Mouse (Mus musculus): Measurements from ENCODE around the gene Gsn. TPM values are rescaled to one million over a fixed set of nuclear protein-coding genes. Genes with fewer than 3 reads are reported as not detected.

Gsn gene
- polyA plus RNA-seq, 1 experiment, result 166 TPM

DNA sequence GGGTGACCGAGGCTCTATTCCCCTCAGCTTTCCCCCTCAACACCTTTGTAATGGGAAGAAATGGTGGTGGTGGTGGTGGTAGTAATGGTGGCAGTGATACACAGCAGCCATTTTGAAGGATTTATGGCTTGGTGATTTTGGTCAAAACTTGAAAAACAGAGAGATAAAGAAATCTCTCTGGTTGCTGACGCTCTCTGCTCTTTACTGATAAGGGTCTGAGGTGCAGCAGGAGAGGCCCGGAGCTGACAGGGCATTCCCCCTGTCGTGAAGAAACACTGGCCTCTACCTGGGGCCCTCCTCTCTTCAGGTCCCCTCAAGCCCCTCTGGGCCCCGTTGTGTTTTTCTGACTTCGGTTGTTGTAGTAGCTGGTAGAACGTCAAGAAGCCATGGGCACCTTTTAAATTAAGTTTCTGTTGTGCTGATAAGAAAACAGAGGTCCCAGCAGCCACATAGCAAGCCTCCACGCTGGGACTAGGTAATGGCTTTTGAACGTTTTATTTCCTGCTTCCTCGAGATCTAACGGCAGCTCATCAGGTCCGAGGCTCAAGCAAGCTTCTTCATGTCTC lies 42.8 kb upstream of the Gsn start:
- no peaks in the 10 kb centered on the region for H3K27me3 ChIP-seq (ENCODE audit: control insufficient read depth, insufficient read depth, insufficient read length)
- no peak overlapping the region for H3ac ChIP-seq (ENCODE audit: control insufficient read depth, insufficient read length, low read depth)
- TF ChIP-seq FOSL1 (IDR thresholded peaks at IDR 0.05; ENCODE audit: insufficient read depth, low read length, poor library complexity, severe bottlenecking), result no peak
- TF ChIP-seq MYOD1 (IDR thresholded peaks at IDR 0.05; ENCODE audit: control insufficient read depth, insufficient read length, low read depth), result no peak
- no peak for TF ChIP-seq MYOG (IDR thresholded peaks at IDR 0.05; ENCODE audit: control insufficient read depth, extremely low read depth, insufficient read length)
- no peak for TF ChIP-seq CTCF (IDR thresholded peaks at IDR 0.05; ENCODE audit: control insufficient read depth, insufficient read depth, insufficient read length)
- H3K79me2 ChIP-seq (ENCODE audit: control insufficient read depth, insufficient read depth), result no peaks in the 10 kb centered on the region
- no peak overlapping the region for H3K4me3 ChIP-seq (ENCODE audit: insufficient read depth, poor library complexity, severe bottlenecking)
- no peaks in the 10 kb centered on the region for H3K79me3 ChIP-seq (ENCODE audit: low read depth)
- H3K36me3 ChIP-seq (ENCODE audit: control insufficient read depth, insufficient read depth), result no peaks in the 10 kb centered on the region

DNA sequence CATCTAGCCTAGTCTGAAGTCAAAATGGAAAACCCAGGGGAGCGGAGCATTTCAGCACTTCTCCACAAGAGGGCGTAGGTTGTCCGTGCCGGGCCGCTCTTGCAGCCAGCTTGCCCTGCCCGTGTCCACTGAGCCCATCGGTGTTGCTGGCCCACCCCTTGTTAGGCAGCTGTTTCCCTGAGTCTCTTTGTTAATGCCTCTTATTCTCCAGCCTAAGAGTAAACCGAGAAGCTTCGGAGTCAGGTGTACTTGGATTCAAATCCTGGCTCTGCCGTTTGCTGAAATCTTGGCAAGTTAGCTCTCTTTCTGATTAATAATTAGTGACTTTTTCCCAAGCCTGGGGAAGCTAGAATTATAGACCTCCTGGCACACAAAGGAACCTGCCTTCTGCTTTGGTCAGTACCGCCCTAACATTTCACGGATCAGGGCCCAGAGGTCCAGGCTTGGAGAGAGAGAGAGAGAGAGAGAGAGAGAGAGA lies 41.3 kb upstream of the Gsn start:
- TF ChIP-seq MAX (IDR thresholded peaks at IDR 0.05) (no peak), CTCF (IDR thresholded peaks at IDR 0.05; ENCODE audit: control insufficient read depth, insufficient read depth, insufficient read length) (peak; percentile 92), MYOD1 (IDR thresholded peaks at IDR 0.05; ENCODE audit: control insufficient read depth, insufficient read length, low read depth) (no peak), CEBPB (IDR thresholded peaks at IDR 0.05; ENCODE audit: low read depth) (no peak), FOSL1 (IDR thresholded peaks at IDR 0.05; ENCODE audit: insufficient read depth, low read length, poor library complexity, severe bottlenecking) (no peak), USF1 (IDR thresholded peaks at IDR 0.05; ENCODE audit: low read depth) (no peak), MYOG (IDR thresholded peaks at IDR 0.05; ENCODE audit: control insufficient read depth, extremely low read depth, insufficient read length) (no peak)
- H3K36me3 ChIP-seq (ENCODE audit: control insufficient read depth, insufficient read depth), result no peaks in the 10 kb centered on the region
- H3ac ChIP-seq (ENCODE audit: control insufficient read depth, insufficient read length, low read depth), result no peak overlapping the region
- no peaks in the 10 kb centered on the region for H3K79me2 ChIP-seq (ENCODE audit: control insufficient read depth, insufficient read depth)
- H3K27me3 ChIP-seq (ENCODE audit: control insufficient read depth, insufficient read depth, insufficient read length), result no peaks in the 10 kb centered on the region
- H3K4me3 ChIP-seq (ENCODE audit: insufficient read depth, poor library complexity, severe bottlenecking), result no peak overlapping the region
- H3K79me3 ChIP-seq (ENCODE audit: low read depth), result no peaks in the 10 kb centered on the region

DNA sequence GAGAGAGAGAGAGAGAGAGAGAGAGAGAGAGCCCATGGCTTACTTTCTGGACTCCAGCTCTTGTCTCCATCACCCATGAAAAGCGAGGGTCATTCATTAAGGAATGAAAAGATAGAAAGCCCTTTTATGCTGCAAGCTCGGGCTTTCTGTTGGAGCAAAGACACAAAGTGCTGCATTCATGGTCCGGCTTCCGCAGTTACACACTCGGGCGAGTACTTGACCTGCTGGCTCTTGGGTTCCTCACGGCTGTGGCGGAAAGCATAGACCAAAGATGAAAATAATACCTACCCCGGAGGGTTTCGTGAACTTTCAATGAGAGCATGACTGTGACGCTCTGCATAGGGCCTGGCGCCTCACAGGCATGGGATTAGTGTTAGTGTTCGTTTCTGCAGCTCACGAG lies 40.8 kb upstream of the Gsn start:
- H3K79me2 ChIP-seq (ENCODE audit: control insufficient read depth, insufficient read depth), result no peaks in the 10 kb centered on the region
- TF ChIP-seq CTCF (IDR thresholded peaks at IDR 0.05; ENCODE audit: control insufficient read depth, insufficient read depth, insufficient read length) (no peak), USF1 (IDR thresholded peaks at IDR 0.05; ENCODE audit: low read depth) (no peak), CEBPB (IDR thresholded peaks at IDR 0.05; ENCODE audit: low read depth) (no peak), MYOG (IDR thresholded peaks at IDR 0.05; ENCODE audit: control insufficient read depth, extremely low read depth, insufficient read length) (no peak), FOSL1 (IDR thresholded peaks at IDR 0.05; ENCODE audit: insufficient read depth, low read length, poor library complexity, severe bottlenecking) (no peak), MYOD1 (IDR thresholded peaks at IDR 0.05; ENCODE audit: control insufficient read depth, insufficient read length, low read depth) (no peak), MAX (IDR thresholded peaks at IDR 0.05) (no peak)
- no peak overlapping the region for H3ac ChIP-seq (ENCODE audit: control insufficient read depth, insufficient read length, low read depth)
- no peaks in the 10 kb centered on the region for H3K27me3 ChIP-seq (ENCODE audit: control insufficient read depth, insufficient read depth, insufficient read length)
- H3K36me3 ChIP-seq (ENCODE audit: control insufficient read depth, insufficient read depth), result no peaks in the 10 kb centered on the region
- H3K79me3 ChIP-seq (ENCODE audit: low read depth), result no peaks in the 10 kb centered on the region
- no peak overlapping the region for H3K4me3 ChIP-seq (ENCODE audit: insufficient read depth, poor library complexity, severe bottlenecking)

DNA sequence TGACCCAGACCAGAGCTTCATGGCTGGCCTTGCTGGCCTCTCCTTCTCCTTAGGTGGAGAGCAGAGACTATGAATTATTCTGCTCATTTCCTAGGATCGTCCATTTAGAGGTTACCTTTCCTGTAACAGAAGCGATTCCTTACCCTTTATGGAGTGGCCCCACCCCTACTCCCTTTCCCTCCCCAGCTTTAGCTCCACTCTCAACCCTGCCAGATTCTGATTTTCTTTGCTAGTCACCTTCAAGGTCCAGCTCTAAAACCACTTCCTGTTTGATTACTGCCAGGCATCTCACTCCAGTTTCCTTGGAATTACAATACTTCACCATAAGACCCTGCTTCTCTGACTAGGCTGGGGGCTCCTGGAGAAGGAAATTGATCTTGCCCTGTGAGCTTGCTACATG lies 39.5 kb upstream of the Gsn start:
- no peak for TF ChIP-seq CEBPB (IDR thresholded peaks at IDR 0.05; ENCODE audit: low read depth)

DNA sequence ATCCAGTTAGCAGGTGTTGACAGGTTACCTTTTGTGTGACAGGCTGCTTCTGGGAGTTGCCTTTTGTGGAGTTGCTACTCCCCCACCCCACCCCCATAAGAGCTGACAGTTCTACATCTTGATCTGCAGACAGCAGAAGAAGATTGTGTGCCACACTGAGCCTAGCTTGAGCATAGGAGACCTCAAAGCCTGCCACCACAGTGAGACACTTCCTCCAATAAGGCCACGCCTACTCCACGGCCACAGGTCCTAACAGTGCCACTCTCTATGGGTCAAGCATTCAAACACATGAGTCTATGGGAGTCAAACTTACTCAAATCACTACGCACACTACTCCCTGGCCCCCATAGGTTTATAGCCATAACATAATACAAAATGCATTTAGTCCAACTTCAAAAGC lies 37.4 kb upstream of the Gsn start:
- H3ac ChIP-seq (ENCODE audit: control insufficient read depth, insufficient read length, low read depth), result no peak overlapping the region
- H3K79me3 ChIP-seq (ENCODE audit: low read depth), result no peaks in the 10 kb centered on the region
- H3K4me3 ChIP-seq (ENCODE audit: insufficient read depth, poor library complexity, severe bottlenecking), result no peak overlapping the region
- TF ChIP-seq MAX (IDR thresholded peaks at IDR 0.05), result no peak
- no peak for TF ChIP-seq FOSL1 (IDR thresholded peaks at IDR 0.05; ENCODE audit: insufficient read depth, low read length, poor library complexity, severe bottlenecking)
- TF ChIP-seq MYOD1 (IDR thresholded peaks at IDR 0.05; ENCODE audit: control insufficient read depth, insufficient read length, low read depth), result no peak
- no peak for TF ChIP-seq USF1 (IDR thresholded peaks at IDR 0.05; ENCODE audit: low read depth)
- no peak for TF ChIP-seq CEBPB (IDR thresholded peaks at IDR 0.05; ENCODE audit: low read depth)
- TF ChIP-seq CTCF (IDR thresholded peaks at IDR 0.05; ENCODE audit: control insufficient read depth, insufficient read depth, insufficient read length), result no peak
- TF ChIP-seq MYOG (IDR thresholded peaks at IDR 0.05; ENCODE audit: control insufficient read depth, extremely low read depth, insufficient read length), result no peak
- no peaks in the 10 kb centered on the region for H3K79me2 ChIP-seq (ENCODE audit: control insufficient read depth, insufficient read depth)
- H3K27me3 ChIP-seq (ENCODE audit: control insufficient read depth, insufficient read depth, insufficient read length), result no peaks in the 10 kb centered on the region
- H3K36me3 ChIP-seq (ENCODE audit: control insufficient read depth, insufficient read depth), result no peaks in the 10 kb centered on the region

More for the DNA sequence above, 39.5 kb upstream of the Gsn start:
- H3K79me2 ChIP-seq (ENCODE audit: control insufficient read depth, insufficient read depth), result no peaks in the 10 kb centered on the region
- no peak overlapping the region for H3K4me3 ChIP-seq (ENCODE audit: insufficient read depth, poor library complexity, severe bottlenecking)
- H3K27me3 ChIP-seq (ENCODE audit: control insufficient read depth, insufficient read depth, insufficient read length), result no peaks in the 10 kb centered on the region
- no peaks in the 10 kb centered on the region for H3K79me3 ChIP-seq (ENCODE audit: low read depth)
- H3ac ChIP-seq (ENCODE audit: control insufficient read depth, insufficient read length, low read depth), result no peak overlapping the region
- H3K36me3 ChIP-seq (ENCODE audit: control insufficient read depth, insufficient read depth), result no peaks in the 10 kb centered on the region

DNA sequence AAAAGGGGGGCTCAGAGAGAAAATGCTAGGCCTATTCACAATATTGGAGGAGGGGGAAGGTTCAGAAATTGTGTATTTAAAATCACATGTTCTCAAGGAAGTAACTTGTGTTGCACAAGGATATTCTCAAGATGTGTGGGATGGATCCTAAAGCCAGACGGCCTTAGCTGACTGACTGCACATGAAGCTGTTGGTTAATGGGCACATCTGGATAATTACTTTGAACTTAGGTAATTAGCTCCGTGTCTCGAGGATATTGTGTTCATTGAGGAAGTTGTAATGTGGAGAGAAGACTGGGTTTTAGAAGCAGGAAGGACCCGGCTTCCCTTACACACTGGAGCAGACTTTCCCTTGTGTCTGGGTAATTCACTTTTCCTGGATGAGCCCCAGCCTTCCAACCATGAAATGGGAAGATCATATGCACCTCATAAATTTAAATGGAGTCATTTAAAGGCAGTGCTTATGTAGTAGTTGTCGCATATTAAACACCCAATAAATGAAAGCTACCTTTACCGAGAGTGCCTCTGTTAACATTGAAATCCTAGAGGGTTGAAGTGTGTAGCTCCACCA lies 33.3 kb upstream of the Gsn start:
- Histone ChIP-seq H3K27me3 (ENCODE audit: control insufficient read depth, insufficient read depth, insufficient read length) (no peaks in the 10 kb centered on the region), H3ac (ENCODE audit: control insufficient read depth, insufficient read length, low read depth) (no peak overlapping the region), H3K4me3 (ENCODE audit: insufficient read depth, poor library complexity, severe bottlenecking) (no peak overlapping the region), H3K79me3 (ENCODE audit: low read depth) (no peaks in the 10 kb centered on the region), H3K36me3 (ENCODE audit: control insufficient read depth, insufficient read depth) (no peaks in the 10 kb centered on the region), H3K79me2 (ENCODE audit: control insufficient read depth, insufficient read depth) (no peaks in the 10 kb centered on the region)
- TF ChIP-seq USF1 (IDR thresholded peaks at IDR 0.05; ENCODE audit: low read depth), result no peak
- TF ChIP-seq MYOD1 (IDR thresholded peaks at IDR 0.05; ENCODE audit: control insufficient read depth, insufficient read length, low read depth), result no peak
- no peak for TF ChIP-seq MYOG (IDR thresholded peaks at IDR 0.05; ENCODE audit: control insufficient read depth, extremely low read depth, insufficient read length)
- TF ChIP-seq MAX (IDR thresholded peaks at IDR 0.05), result no peak
- TF ChIP-seq FOSL1 (IDR thresholded peaks at IDR 0.05; ENCODE audit: insufficient read depth, low read length, poor library complexity, severe bottlenecking), result no peak
- TF ChIP-seq CTCF (IDR thresholded peaks at IDR 0.05; ENCODE audit: control insufficient read depth, insufficient read depth, insufficient read length), result no peak
- no peak for TF ChIP-seq CEBPB (IDR thresholded peaks at IDR 0.05; ENCODE audit: low read depth)
